Mouse (Mus musculus) MEL-GATA-1-ER (cell line): ENCODE measurements around the gene Ifngr1.

Experiments
- DNase-seq: peaks from one replicate; pipeline ENCODE4 v3.0.0-alpha.2; 2012; ENCODE audit warnings: low read depth; ENCODE audit errors: extremely low read depth

Gene Ifngr1

GRCm38 (mm10) chr10:19591641-19592441 is at the start of gene Ifngr1:
Gene Ifngr1 (plus strand): TSS chr10:19591949.
- peak; percentile 94 for DNase-seq

- DNase-seq, result no peak
These were observed 44.9 kb upstream of the Ifngr1 start for GRCm38 (mm10) chr10:19546825-19547224.

GRCm38 (mm10) chr10:19548016-19548415 is 43.7 kb upstream of the Ifngr1 start:
- DNase-seq, result no peak

- DNase-seq, result no peak
These were observed 43.3 kb upstream of the Ifngr1 start for GRCm38 (mm10) chr10:19548491-19548890.

- DNase-seq, result no peak
These were observed 40.2 kb upstream of the Ifngr1 start for GRCm38 (mm10) chr10:19551585-19551984.

- DNase-seq, result no peak
These were observed 37.9 kb upstream of the Ifngr1 start for GRCm38 (mm10) chr10:19553857-19554256.

- no peak for DNase-seq
These were observed 34.1 kb upstream of the Ifngr1 start for GRCm38 (mm10) chr10:19557696-19558095.

GRCm38 (mm10) chr10:19559565-19560165 is 32.1 kb upstream of the Ifngr1 start:
- DNase-seq, result no peak

- DNase-seq, result no peak
These were observed 29.2 kb upstream of the Ifngr1 start for GRCm38 (mm10) chr10:19562598-19562997.

- no peak for DNase-seq
These were observed 28.3 kb upstream of the Ifngr1 start for GRCm38 (mm10) chr10:19563443-19563861.

GRCm38 (mm10) chr10:19567481-19567880 is 24.3 kb upstream of the Ifngr1 start:
- no peak for DNase-seq

- peak; percentile 23 for DNase-seq
These were observed 21.5 kb upstream of the Ifngr1 start for GRCm38 (mm10) chr10:19570288-19570687.

- DNase-seq, result no peak
These were observed 21.0 kb upstream of the Ifngr1 start for GRCm38 (mm10) chr10:19570716-19571115.

GRCm38 (mm10) chr10:19577571-19577970 is 14.2 kb upstream of the Ifngr1 start:
- no peak for DNase-seq

GRCm38 (mm10) chr10:19578001-19578400 is 13.7 kb upstream of the Ifngr1 start:
- no peak for DNase-seq

- no peak for DNase-seq
These were observed 13.3 kb upstream of the Ifngr1 start for GRCm38 (mm10) chr10:19578409-19578986.

- no peak for DNase-seq
These were observed 11.1 kb upstream of the Ifngr1 start for GRCm38 (mm10) chr10:19580660-19581059.

GRCm38 (mm10) chr10:19581844-19582582 is 9.7 kb upstream of the Ifngr1 start:
- DNase-seq, result peak; percentile 23

GRCm38 (mm10) chr10:19582806-19583430 is 8.8 kb upstream of the Ifngr1 start:
- DNase-seq, result peak; percentile 17

- DNase-seq, result peak; percentile 73
These were observed 7.7 kb upstream of the Ifngr1 start for GRCm38 (mm10) chr10:19584064-19584463.

- DNase-seq, result no peak
These were observed 6.9 kb upstream of the Ifngr1 start for GRCm38 (mm10) chr10:19584846-19585245.
